Mouse (Mus musculus) layer of hippocampus, adult 2 months (tissue): ENCODE measurements around the gene 1700037H04Rik. TPM values are rescaled to one million over a fixed set of nuclear protein-coding genes. Genes with fewer than 3 reads are reported as not detected.
A peak's percentile ranks its signal among the peaks of the same experiment; 100 is the strongest.

ENCODE experiments used
- DNase-seq, 2 experiments: peaks; one replicate each; pipeline ENCODE4 v3.0.0; 2022; ENCODE audit warnings: low spot score in 2 of 2
- H3K27ac ChIP-seq: fragments of 200-600 bp; 2 replicates; pipeline ENCODE4 v1.8.1; 2022
- H3K4me3 ChIP-seq: fragments of 200-600 bp; 2 replicates; pipeline ENCODE4 v1.8.1; 2022; ENCODE audit warnings: mild to moderate bottlenecking
- CTCF ChIP-seq: fragments of 200-600 bp; conservative IDR thresholded peaks from 2 replicates; pipeline ENCODE4 v1.8.1; 2022; ENCODE audit warnings: antibody characterized with exemption, mild to moderate bottlenecking, moderate library complexity
- total RNA-seq, 2 experiments: library from RNA; stranded (reverse); gene quantifications; 2 replicates each; pipeline ENCODE4 v1.2.3; 2021

The 1700037H04Rik gene
- total RNA-seq, 2 experiments from 2014 or later, result 46.0 to 46.7 TPM

GRCm38 (mm10) chr2:131149254-131149578, 10.7 kb downstream of the 1700037H04Rik start:
- no peak for DNase-seq
- no peak for TF ChIP-seq CTCF
- H3K4me3 ChIP-seq, result no peak overlapping the region
- no peak overlapping the region for H3K27ac ChIP-seq

- Histone ChIP-seq H3K4me3 (no peak overlapping the region), H3K27ac (no peak overlapping the region)
- TF ChIP-seq CTCF, result no peak
- DNase-seq, result no peak
Observed at GRCm38 (mm10) chr2:131148353-131149253, 11.3 kb downstream of the 1700037H04Rik start.

- H3K27ac ChIP-seq, result no peak overlapping the region
- no peak overlapping the region for H3K4me3 ChIP-seq
- TF ChIP-seq CTCF, result no peak
- DNase-seq, result no peak
Observed at GRCm38 (mm10) chr2:131147043-131147365, 12.9 kb downstream of the 1700037H04Rik start.

- no peak for TF ChIP-seq CTCF
- no peak overlapping the region for H3K27ac ChIP-seq
Observed at GRCm38 (mm10) chr2:131146193-131147042, 13.5 kb downstream of the 1700037H04Rik start.

GRCm38 (mm10) chr2:131145536-131145935, 14.3 kb downstream of the 1700037H04Rik start:
- H3K27ac ChIP-seq, result no peak overlapping the region
- DNase-seq, result no peak

More at GRCm38 (mm10) chr2:131146193-131147042, 13.5 kb downstream of the 1700037H04Rik start:
- DNase-seq, result no peak
- no peak overlapping the region for H3K4me3 ChIP-seq

GRCm38 (mm10) chr2:131145121-131145520, 14.8 kb downstream of the 1700037H04Rik start:
- TF ChIP-seq CTCF, result no peak
- H3K4me3 ChIP-seq, result no peak overlapping the region
- DNase-seq, result no peak
- H3K27ac ChIP-seq, result no peak overlapping the region

More at GRCm38 (mm10) chr2:131145536-131145935, 14.3 kb downstream of the 1700037H04Rik start:
- no peak overlapping the region for H3K4me3 ChIP-seq
- no peak for TF ChIP-seq CTCF

GRCm38 (mm10) chr2:131143007-131143780, 16.7 kb downstream of the 1700037H04Rik start:
- DNase-seq, result no peak
- TF ChIP-seq CTCF, result peak; percentile 1
- Histone ChIP-seq H3K27ac (no peak overlapping the region), H3K4me3 (peak overlapping the region; percentile 11; the same call in 1 of the 2 replicates)

GRCm38 (mm10) chr2:131142592-131142991, 17.3 kb downstream of the 1700037H04Rik start:
- no peak overlapping the region for H3K27ac ChIP-seq
- peak; percentile 42 to 60 for DNase-seq
- peak overlapping the region; percentile 11; the same call in 1 of the 2 replicates for H3K4me3 ChIP-seq
- TF ChIP-seq CTCF, result peak; percentile 85

- no peak for DNase-seq
- no peak for TF ChIP-seq CTCF
- H3K27ac ChIP-seq, result no peak overlapping the region; the same call in 1 of the 2 replicates
- no peak overlapping the region for H3K4me3 ChIP-seq
Observed at GRCm38 (mm10) chr2:131141336-131141986, 18.4 kb downstream of the 1700037H04Rik start.

GRCm38 (mm10) chr2:131140533-131140905, 19.4 kb downstream of the 1700037H04Rik start:
- Histone ChIP-seq H3K27ac (peak overlapping the region; percentile 48; the same call in 1 of the 2 replicates), H3K4me3 (no peak overlapping the region)
- no peak for DNase-seq
- TF ChIP-seq CTCF, result no peak

GRCm38 (mm10) chr2:131139886-131140532, 19.9 kb downstream of the 1700037H04Rik start:
- H3K4me3 ChIP-seq, result no peak overlapping the region
- H3K27ac ChIP-seq, result peak overlapping the region; percentile 39; the same call in 1 of the 2 replicates
- no peak for TF ChIP-seq CTCF
- no peak for DNase-seq
